Mouse (Mus musculus): ENCODE results near the gene Rtn4r. TPM values are rescaled to one million over a fixed set of nuclear protein-coding genes. Genes with fewer than 3 reads are reported as not detected.
A peak's percentile ranks its signal among the peaks of the same experiment; 100 is the strongest.
"Not testable (repeated sequence)": the region's sequence is repeated elsewhere in the genome, so short reads cannot be mapped to it uniquely, and the experiment has no call there.

The Rtn4r gene
- polyA plus RNA-seq, 1 experiment from 2014 or later: 28.7 TPM

GRCm38 (mm10) chr16:18179591-18179990 lies 52.1 kb downstream of the Rtn4r start:
- H3K36me3 ChIP-seq: no peaks in the 10 kb centered on the region
- H3K9me3 ChIP-seq (replicated peaks): no peaks in the 10 kb centered on the region
- no peak overlapping the region for H3K9ac ChIP-seq (replicated peaks)
- no peak overlapping the region for H3K4me2 ChIP-seq
- H3K4me3 ChIP-seq (replicated peaks): no peak overlapping the region
- ATAC-seq (ENCODE audit: low FRiP score): no peak
- WGBS: 77% methylated on average over 2 of the region's 2 CpGs
- H3K27me3 ChIP-seq (replicated peaks): 0 out of 2 replicates have a peak, but pooled peaks cover 3% of the 10 kb centered on the region
- no peak overlapping the region for H3K27ac ChIP-seq (replicated peaks)
- peaks cover 27% of the 10 kb centered on the region for H3K4me1 ChIP-seq

DNA sequence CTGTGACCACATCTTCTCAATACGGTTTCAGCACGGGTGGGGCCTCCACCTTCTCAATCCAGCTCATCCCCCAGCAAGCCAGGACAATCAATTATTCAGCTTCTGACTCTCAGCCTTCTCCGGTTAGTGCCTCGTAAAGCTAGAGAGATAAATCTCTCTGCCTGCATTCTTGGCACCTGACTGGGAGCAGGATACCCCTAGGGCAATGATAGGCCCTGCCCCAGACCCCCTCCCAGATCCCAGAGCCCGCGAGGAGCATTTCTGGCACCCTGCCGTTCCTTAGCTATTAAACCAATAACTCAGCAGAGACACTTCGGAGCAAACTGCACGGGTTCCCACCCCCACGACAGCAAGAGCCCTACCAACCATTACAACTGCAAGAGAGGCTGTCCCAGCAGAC lies 54.0 kb downstream of the Rtn4r start:
- no peak overlapping the region for H3K4me3 ChIP-seq (replicated peaks)
- H3K4me2 ChIP-seq: no peak overlapping the region
- H3K9ac ChIP-seq (replicated peaks): no peak overlapping the region
- H3K27ac ChIP-seq (replicated peaks): peak overlapping the region; percentile 48; the same call in 1 of the 2 replicates
- H3K36me3 ChIP-seq: no peaks in the 10 kb centered on the region
- peaks cover 28% of the 10 kb centered on the region for H3K4me1 ChIP-seq
- WGBS: 6% methylated on average over 10 of the region's 10 CpGs
- no peaks in the 10 kb centered on the region for H3K9me3 ChIP-seq (replicated peaks)
- peak; percentile 36 for ATAC-seq (ENCODE audit: low FRiP score)
- H3K27me3 ChIP-seq (replicated peaks): no peaks in the 10 kb centered on the region

DNA sequence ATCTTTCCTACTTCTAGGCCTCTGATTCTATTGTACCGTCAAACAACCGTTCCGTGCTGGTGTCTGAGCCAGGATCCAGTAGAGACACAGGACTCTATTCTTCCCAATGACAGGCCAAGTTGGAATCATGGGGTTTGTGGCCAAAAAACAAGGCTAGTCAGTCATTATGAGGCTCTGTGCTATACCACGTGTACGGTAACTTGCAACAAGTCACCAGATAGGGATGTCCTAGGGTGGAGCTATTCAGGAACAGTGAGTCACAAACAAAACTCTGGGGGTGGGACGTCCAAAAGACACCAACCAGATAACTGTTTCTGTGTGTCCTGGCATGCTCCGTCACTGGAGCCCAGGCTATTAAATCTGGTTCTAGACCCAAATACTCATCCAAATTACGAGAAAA lies 55.3 kb downstream of the Rtn4r start:
- peaks cover 32% of the 10 kb centered on the region for H3K4me1 ChIP-seq
- no peaks in the 10 kb centered on the region for H3K27me3 ChIP-seq (replicated peaks)
- H3K4me3 ChIP-seq (replicated peaks): no peak overlapping the region
- 81% methylated on average over 8 of the region's 8 CpGs for WGBS
- H3K27ac ChIP-seq (replicated peaks): no peak overlapping the region
- ATAC-seq (ENCODE audit: low FRiP score): no peak
- no peaks in the 10 kb centered on the region for H3K36me3 ChIP-seq
- no peak overlapping the region for H3K4me2 ChIP-seq
- no peak overlapping the region for H3K9ac ChIP-seq (replicated peaks)
- no peaks in the 10 kb centered on the region for H3K9me3 ChIP-seq (replicated peaks)

DNA sequence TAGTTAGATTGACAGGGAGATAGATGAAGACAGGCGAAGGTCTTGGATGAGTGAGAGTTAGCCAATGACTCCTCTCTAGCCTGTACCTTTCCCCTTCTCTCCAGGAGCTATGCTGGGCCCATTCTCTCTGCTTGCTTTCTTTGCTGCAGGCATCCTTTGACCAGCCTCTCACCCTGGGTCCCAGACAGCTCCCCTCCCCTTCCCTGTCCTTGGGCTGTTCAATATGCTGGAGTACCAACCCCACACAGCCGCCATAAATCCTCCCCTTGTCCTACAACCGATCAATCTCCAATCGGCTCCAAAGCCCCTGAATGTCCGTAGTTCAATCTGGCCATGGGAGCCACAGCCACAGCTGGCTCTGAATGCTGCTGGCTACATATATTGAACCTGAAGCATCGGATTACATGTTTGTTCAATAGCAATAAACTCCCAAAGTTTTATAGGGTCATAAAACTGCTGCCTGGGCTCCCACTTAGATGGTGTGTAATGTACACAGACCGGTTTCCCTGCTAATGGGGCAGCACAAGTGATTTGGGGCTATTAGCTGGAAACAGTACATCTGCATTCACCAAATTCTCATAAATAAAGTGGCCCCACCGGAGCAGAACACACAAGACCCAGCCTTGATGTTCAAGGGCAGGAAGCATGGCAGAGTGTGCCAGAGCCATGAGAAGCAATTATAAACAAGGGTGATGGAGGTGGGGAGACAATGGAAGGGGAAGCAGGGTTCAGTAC lies 58.4 kb downstream of the Rtn4r start:
- 21% methylated on average over 8 of the region's 8 CpGs for WGBS
- Histone ChIP-seq H3K27me3 (replicated peaks) (no peaks in the 10 kb centered on the region), H3K27ac (replicated peaks) (peak overlapping the region; percentile 15; the same call in 1 of the 2 replicates), H3K36me3 (no peaks in the 10 kb centered on the region), H3K4me1 (peaks cover 28% of the 10 kb centered on the region), H3K4me2 (no peak overlapping the region), H3K9ac (replicated peaks) (no peak overlapping the region), H3K9me3 (replicated peaks) (no peaks in the 10 kb centered on the region), H3K4me3 (replicated peaks) (no peak overlapping the region)
- peak; percentile 30; the same call in 1 of the 2 replicates for ATAC-seq (ENCODE audit: low FRiP score)

DNA sequence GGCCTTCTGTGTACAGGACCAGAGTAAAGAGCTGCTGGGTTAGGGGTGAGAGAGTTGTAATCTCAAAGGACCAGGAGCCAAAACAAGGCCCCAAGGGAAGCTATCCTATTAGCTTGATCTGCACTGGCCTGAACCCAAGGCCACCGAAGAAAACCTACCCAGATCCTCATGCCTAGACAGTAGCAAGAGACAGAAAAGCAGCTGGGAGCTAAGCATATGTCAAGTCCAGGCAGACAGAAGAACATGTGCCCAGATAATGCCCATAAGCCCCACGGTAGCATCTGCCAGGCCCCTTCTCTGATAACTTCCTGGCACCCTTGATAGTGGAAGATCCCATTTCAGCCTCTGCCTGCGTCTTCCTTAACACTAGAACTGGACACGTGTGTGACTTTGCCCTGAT lies 59.4 kb downstream of the Rtn4r start:
- ATAC-seq (ENCODE audit: low FRiP score): no peak
- Histone ChIP-seq H3K4me2 (no peak overlapping the region), H3K36me3 (no peaks in the 10 kb centered on the region), H3K9me3 (replicated peaks) (no peaks in the 10 kb centered on the region), H3K27me3 (replicated peaks) (no peaks in the 10 kb centered on the region), H3K4me3 (replicated peaks) (no peak overlapping the region), H3K4me1 (peaks cover 19% of the 10 kb centered on the region), H3K27ac (replicated peaks) (0 out of 2 replicates have a peak overlapping the region, but pooled peaks have one; percentile 15), H3K9ac (replicated peaks) (no peak overlapping the region)
- 83% methylated on average over 4 of the region's 4 CpGs for WGBS

DNA sequence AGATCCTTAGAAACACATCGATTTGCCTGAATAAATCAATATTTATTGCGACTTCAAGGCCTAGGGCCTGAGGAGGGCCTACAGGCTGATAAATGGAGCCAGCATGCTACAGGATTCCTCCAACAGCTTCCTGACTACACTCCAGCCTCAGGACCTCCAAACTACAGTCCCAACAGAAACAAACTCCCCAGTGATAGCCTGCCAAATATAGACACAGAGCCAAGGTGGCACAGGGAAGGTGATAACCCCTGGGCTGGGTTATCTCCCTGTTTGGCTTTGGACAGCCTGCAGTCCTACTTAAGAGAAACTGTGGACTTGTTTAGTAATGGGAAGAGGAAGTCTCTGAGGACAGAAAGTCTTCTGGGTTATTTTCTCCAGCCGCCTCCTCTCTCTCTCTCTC lies 59.8 kb downstream of the Rtn4r start:
- Histone ChIP-seq H3K27me3 (replicated peaks) (no peaks in the 10 kb centered on the region), H3K4me2 (no peak overlapping the region), H3K9ac (replicated peaks) (no peak overlapping the region), H3K4me3 (replicated peaks) (no peak overlapping the region), H3K36me3 (no peaks in the 10 kb centered on the region), H3K27ac (replicated peaks) (no peak overlapping the region), H3K4me1 (peaks cover 15% of the 10 kb centered on the region), H3K9me3 (replicated peaks) (no peaks in the 10 kb centered on the region)
- no peak for ATAC-seq (ENCODE audit: low FRiP score)
- 95% methylated on average over 3 of the region's 3 CpGs for WGBS

DNA sequence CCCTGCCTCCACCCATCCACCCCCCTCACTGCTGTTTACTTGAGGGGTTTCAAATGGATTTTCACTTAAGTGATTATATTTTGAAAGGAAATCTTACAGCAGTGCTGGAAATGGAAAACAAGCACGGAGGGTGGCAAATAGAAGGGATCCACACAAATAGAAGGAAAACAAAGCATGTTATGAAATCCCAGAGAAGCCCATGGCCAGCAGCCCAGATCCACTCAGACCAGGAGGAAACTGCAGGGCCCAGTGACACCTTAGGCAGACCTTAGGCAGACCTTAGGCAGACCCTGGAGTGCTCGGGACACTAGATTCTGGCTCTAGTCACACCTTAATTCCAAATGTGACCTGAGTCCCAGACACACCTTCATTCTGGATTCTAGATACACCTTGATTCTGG lies 63.6 kb downstream of the Rtn4r start:
- H3K9me3 ChIP-seq (replicated peaks): no peaks in the 10 kb centered on the region
- no peak overlapping the region for H3K4me3 ChIP-seq (replicated peaks)
- H3K27ac ChIP-seq (replicated peaks): no peak overlapping the region
- no peaks in the 10 kb centered on the region for H3K36me3 ChIP-seq
- no peak overlapping the region for H3K4me2 ChIP-seq
- peaks cover 29% of the 10 kb centered on the region for H3K4me1 ChIP-seq
- 91% methylated on average over 2 of the region's 2 CpGs for WGBS
- H3K27me3 ChIP-seq (replicated peaks): no peaks in the 10 kb centered on the region
- ATAC-seq (ENCODE audit: low FRiP score): no peak
- no peak overlapping the region for H3K9ac ChIP-seq (replicated peaks)

GRCm38 (mm10) chr16:18194208-18194985 lies 67.0 kb downstream of the Rtn4r start:
- peaks cover 54% of the 10 kb centered on the region for H3K4me1 ChIP-seq

GRCm38 (mm10) chr16:18195068-18195467 lies 67.6 kb downstream of the Rtn4r start:
- Histone ChIP-seq H3K4me1 (peaks cover 60% of the 10 kb centered on the region), H3K36me3 (no peaks in the 10 kb centered on the region), H3K27ac (replicated peaks) (peak overlapping the region; percentile 56; the same call in 1 of the 2 replicates), H3K9ac (replicated peaks) (no peak overlapping the region), H3K27me3 (replicated peaks) (no peaks in the 10 kb centered on the region), H3K4me3 (replicated peaks) (no peak overlapping the region), H3K4me2 (no peak overlapping the region), H3K9me3 (replicated peaks) (no peaks in the 10 kb centered on the region)
- WGBS: 38% methylated on average over 5 of the region's 5 CpGs
- ATAC-seq (ENCODE audit: low FRiP score): no peak

More at GRCm38 (mm10) chr16:18194208-18194985, 67.0 kb downstream of the Rtn4r start:
- 33% methylated on average over 15 of the region's 15 CpGs for WGBS
- H3K36me3 ChIP-seq: no peaks in the 10 kb centered on the region
- no peaks in the 10 kb centered on the region for H3K27me3 ChIP-seq (replicated peaks)
- H3K9ac ChIP-seq (replicated peaks): no peak overlapping the region
- peak overlapping the region; percentile 56 for H3K27ac ChIP-seq (replicated peaks)
- no peak overlapping the region for H3K4me3 ChIP-seq (replicated peaks)
- peak; percentile 30 for ATAC-seq (ENCODE audit: low FRiP score)
- no peaks in the 10 kb centered on the region for H3K9me3 ChIP-seq (replicated peaks)
- no peak overlapping the region for H3K4me2 ChIP-seq

- H3K4me2 ChIP-seq; H3K9ac ChIP-seq (replicated peaks); H3K27me3 ChIP-seq (replicated peaks); ATAC-seq (ENCODE audit: low FRiP score); H3K27ac ChIP-seq (replicated peaks); H3K36me3 ChIP-seq; H3K9me3 ChIP-seq (replicated peaks); H3K4me3 ChIP-seq (replicated peaks): not testable (repeated sequence)
- H3K4me1 ChIP-seq: peaks cover 64% of the 10 kb centered on the region
- 18% methylated on average over 3 of the region's 3 CpGs for WGBS
Measured at GRCm38 (mm10) chr16:18195561-18195960, 68.1 kb downstream of the Rtn4r start.

DNA sequence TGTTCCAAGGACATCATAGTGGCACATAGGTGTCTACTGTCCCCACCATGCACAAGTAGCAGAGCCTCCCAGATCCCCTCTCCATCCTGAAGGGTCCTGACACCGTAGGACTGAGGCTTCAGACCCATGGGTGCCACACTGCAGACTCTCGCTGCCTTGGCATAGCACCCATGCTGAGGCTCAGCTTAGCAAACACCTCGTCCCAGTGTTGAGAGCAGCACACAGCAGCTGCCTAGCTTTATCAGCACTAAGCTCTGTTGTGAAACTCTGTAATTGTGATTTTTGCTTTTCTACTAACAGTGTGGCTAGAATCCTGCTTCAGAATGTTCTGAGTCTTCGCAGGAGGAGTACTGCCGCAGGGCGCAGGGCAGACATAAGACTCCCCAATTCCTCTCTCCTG lies 70.4 kb downstream of the Rtn4r start:
- Histone ChIP-seq H3K27me3 (replicated peaks) (no peaks in the 10 kb centered on the region), H3K36me3 (no peaks in the 10 kb centered on the region), H3K27ac (replicated peaks) (peak overlapping the region; percentile 70), H3K4me3 (replicated peaks) (no peak overlapping the region), H3K4me2 (no peak overlapping the region), H3K9me3 (replicated peaks) (no peaks in the 10 kb centered on the region), H3K4me1 (peaks cover 79% of the 10 kb centered on the region), H3K9ac (replicated peaks) (no peak overlapping the region)
- no peak for ATAC-seq (ENCODE audit: low FRiP score)
- WGBS: 69% methylated on average over 6 of the region's 6 CpGs
